Mouse (Mus musculus) C2C12 (cell line): ENCODE results near the gene Mid1ip1. TPM values are rescaled to one million over a fixed set of nuclear protein-coding genes. Genes with fewer than 3 reads are reported as not detected.

ENCODE experiments used
- H3K27me3 ChIP-seq: one replicate; pipeline ENCODE4 v1.6.1; 2011; ENCODE audit not compliant: control insufficient read depth, insufficient read depth, insufficient read length
- H3K36me3 ChIP-seq: one replicate; pipeline ENCODE4 v1.6.1; 2011; ENCODE audit not compliant: control insufficient read depth, insufficient read depth
- H3K4me3 ChIP-seq: one replicate; pipeline ENCODE4 v1.5.1; 2011; ENCODE audit warnings: mild to moderate bottlenecking, control low read depth; ENCODE audit not compliant: poor library complexity, insufficient read depth, severe bottlenecking
- H3K79me2 ChIP-seq: one replicate; pipeline ENCODE4 v1.6.1; 2011; ENCODE audit not compliant: control insufficient read depth, insufficient read depth
- H3K79me3 ChIP-seq: one replicate; pipeline ENCODE4 v1.6.1; 2011; ENCODE audit warnings: low read depth, control low read depth
- H3ac ChIP-seq: one replicate; pipeline ENCODE3; 2011; ENCODE audit warnings: low read depth; ENCODE audit not compliant: control insufficient read depth, insufficient read length
- CEBPB ChIP-seq: IDR thresholded peaks from one replicate; pipeline ENCODE4 v1.6.1; 2011; ENCODE audit warnings: low read depth, mild to moderate bottlenecking, control low read depth, moderate library complexity
- CTCF ChIP-seq: IDR thresholded peaks from one replicate; pipeline ENCODE4 v1.5.1; 2011; ENCODE audit not compliant: control insufficient read depth, insufficient read depth, insufficient read length
- FOSL1 ChIP-seq: IDR thresholded peaks from one replicate; pipeline ENCODE4 v1.8.0; 2011; ENCODE audit warnings: mild to moderate bottlenecking, low read length; ENCODE audit not compliant: poor library complexity, insufficient read depth, severe bottlenecking
- MAX ChIP-seq: IDR thresholded peaks from one replicate; pipeline ENCODE4 v1.6.1; 2011; ENCODE audit warnings: mild to moderate bottlenecking, control low read depth
- MYOD1 ChIP-seq: IDR thresholded peaks from one replicate; pipeline ENCODE4 v1.6.1; 2011; ENCODE audit warnings: low read depth; ENCODE audit not compliant: control insufficient read depth, insufficient read length
- MYOG ChIP-seq: IDR thresholded peaks from one replicate; pipeline ENCODE4 v1.6.1; 2011; ENCODE audit not compliant: control insufficient read depth, insufficient read length; ENCODE audit errors: extremely low read depth
- USF1 ChIP-seq: IDR thresholded peaks from one replicate; pipeline ENCODE4 v1.6.1; 2011; ENCODE audit warnings: low read depth, mild to moderate bottlenecking, control low read depth, moderate library complexity
- long read RNA-seq, 2 experiments: library from polyadenylated mRNA; unstranded; transcript quantifications; one replicate each; pipeline ENCODE4 v2.0.0; 2019 to 2020
- polyA plus RNA-seq: library from polyadenylated mRNA; unstranded; fragments of >200 nt; fragmentation: generic; extraction: Trizol; gene quantifications from one replicate; pipeline ENCODE4 v1.2.1, GENCODE M21; 2012; ENCODE audit warnings: missing spikeins

Mid1ip1 gene
- 87.5 TPM for polyA plus RNA-seq
- long read RNA-seq, experiment 1, transcript Mid1ip1-202 (2 exons, 2,022 nt), result minor isoform, 20 of 59 reads
- long read RNA-seq, experiment 1, transcript Mid1ip1-201 (2 exons, 2,019 nt), result major isoform, 34 of 59 reads
- long read RNA-seq, experiment 1, partial matches to known transcripts, result 0 of 59 reads
- long read RNA-seq, experiment 1, other reads (novel, unspliced or antisense), result 3 of 59 reads
- long read RNA-seq, experiment 2, transcript Mid1ip1-202 (2 exons, 2,022 nt), result minor isoform, 82 of 304 reads
- long read RNA-seq, experiment 2, transcript Mid1ip1-201 (2 exons, 2,019 nt), result major isoform, 203 of 304 reads
- long read RNA-seq, experiment 2, partial matches to known transcripts, result 0 of 304 reads
- long read RNA-seq, experiment 2, other reads (novel, unspliced or antisense), result 14 of 304 reads

DNA sequence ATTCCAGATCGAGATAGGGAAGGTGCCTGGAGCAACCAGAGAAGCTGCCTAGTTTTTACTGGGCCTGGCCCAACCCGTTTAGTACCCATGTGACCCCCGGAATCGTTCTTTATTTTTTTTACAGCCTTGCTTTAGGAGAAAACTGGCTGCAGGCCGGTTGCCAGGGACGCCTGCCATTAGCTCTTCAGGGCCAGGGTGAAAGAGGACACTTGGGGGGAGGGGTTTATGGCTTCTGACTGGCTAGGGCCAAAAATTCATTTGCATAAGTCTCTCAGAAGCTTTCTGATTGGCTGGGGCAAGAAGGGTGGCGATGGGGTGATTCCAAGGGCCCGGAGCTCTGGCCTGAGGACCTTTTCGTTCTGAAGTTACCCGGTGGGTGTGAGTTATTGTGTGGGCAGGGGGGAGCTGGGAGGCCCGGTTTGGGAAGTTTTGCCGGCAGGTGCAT lies at the start of gene Mid1ip1:
Gene Mid1ip1, plus strand, starts transcription at position 318 of the 445 bp plus-strand sequence.
- Histone ChIP-seq H3K4me3 (no peak within 1 kb of the TSS), H3K27me3 (no peaks in the 10 kb centered on the region), H3K79me2 (peaks cover 33% of the 10 kb centered on the region), H3K36me3 (no peaks in the 10 kb centered on the region), H3K79me3 (peaks cover 7% of the 10 kb centered on the region), H3ac (no peak within 1 kb of the TSS)
- TF ChIP-seq MAX (no peak), USF1 (peak; percentile 69)

DNA sequence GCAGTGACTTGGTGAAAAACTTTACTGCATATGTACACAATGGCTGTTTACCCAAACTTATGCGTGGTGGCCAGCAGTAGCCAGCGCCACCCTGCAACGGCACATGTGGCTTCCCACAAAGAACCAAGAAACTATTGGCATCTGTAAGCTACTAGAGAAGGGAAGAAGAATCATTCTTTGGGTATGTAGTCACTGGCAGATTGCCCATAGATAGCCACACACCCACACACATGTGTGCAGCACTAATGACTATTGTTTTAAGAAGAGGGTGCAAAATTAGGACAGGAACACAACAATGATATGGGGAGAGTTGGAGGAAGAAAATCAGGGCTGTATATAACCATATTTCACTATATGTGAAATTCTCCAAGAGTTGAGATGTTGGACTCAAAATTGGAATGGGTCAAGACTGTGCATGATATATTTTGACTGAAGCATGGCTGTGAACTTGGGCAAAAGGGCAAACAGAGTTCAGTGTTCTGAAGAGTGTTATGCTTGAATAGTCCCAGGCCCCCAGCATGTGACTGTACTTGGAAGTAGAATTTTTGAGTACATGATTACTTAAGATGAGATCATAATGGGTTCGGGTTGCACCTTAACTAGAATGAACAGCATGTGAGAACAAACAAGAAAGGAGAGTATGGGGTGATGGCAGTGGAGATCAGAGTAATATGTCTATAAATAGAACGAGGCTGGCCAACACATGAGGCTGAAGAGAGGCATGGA lies 20.2 kb upstream of the Mid1ip1 start:
- TF ChIP-seq FOSL1 (no peak), MYOD1 (no peak), USF1 (no peak), MAX (no peak), CTCF (no peak), CEBPB (no peak), MYOG (no peak)
- Histone ChIP-seq H3K79me2 (no peaks in the 10 kb centered on the region), H3K27me3 (no peaks in the 10 kb centered on the region), H3K36me3 (no peaks in the 10 kb centered on the region), H3ac (no peak overlapping the region), H3K4me3 (no peak overlapping the region), H3K79me3 (no peaks in the 10 kb centered on the region)

- Histone ChIP-seq H3K79me3 (no peaks in the 10 kb centered on the region), H3ac (no peak overlapping the region), H3K4me3 (no peak overlapping the region), H3K36me3 (no peaks in the 10 kb centered on the region), H3K79me2 (no peaks in the 10 kb centered on the region), H3K27me3 (no peaks in the 10 kb centered on the region)
- TF ChIP-seq MAX, result no peak
- no peak for TF ChIP-seq CEBPB
- TF ChIP-seq MYOD1, result no peak
- TF ChIP-seq USF1, result no peak
- TF ChIP-seq FOSL1, result no peak
Observed at GRCm38 (mm10) chrX:10706728-10707127, 8.1 kb upstream of the Mid1ip1 start.

- H3K79me2 ChIP-seq, result peaks cover 26% of the 10 kb centered on the region
- peaks cover 5% of the 10 kb centered on the region for H3K79me3 ChIP-seq
- H3K27me3 ChIP-seq, result no peaks in the 10 kb centered on the region
- no peak overlapping the region for H3K4me3 ChIP-seq
- TF ChIP-seq MAX, result no peak
- TF ChIP-seq MYOG, result no peak
- TF ChIP-seq CTCF, result no peak
- no peak for TF ChIP-seq USF1
- no peak for TF ChIP-seq FOSL1
- no peak for TF ChIP-seq MYOD1
- no peak for TF ChIP-seq CEBPB
- no peak overlapping the region for H3ac ChIP-seq
- no peaks in the 10 kb centered on the region for H3K36me3 ChIP-seq
Observed at GRCm38 (mm10) chrX:10713839-10714637, 775 bp upstream of the Mid1ip1 start.

DNA sequence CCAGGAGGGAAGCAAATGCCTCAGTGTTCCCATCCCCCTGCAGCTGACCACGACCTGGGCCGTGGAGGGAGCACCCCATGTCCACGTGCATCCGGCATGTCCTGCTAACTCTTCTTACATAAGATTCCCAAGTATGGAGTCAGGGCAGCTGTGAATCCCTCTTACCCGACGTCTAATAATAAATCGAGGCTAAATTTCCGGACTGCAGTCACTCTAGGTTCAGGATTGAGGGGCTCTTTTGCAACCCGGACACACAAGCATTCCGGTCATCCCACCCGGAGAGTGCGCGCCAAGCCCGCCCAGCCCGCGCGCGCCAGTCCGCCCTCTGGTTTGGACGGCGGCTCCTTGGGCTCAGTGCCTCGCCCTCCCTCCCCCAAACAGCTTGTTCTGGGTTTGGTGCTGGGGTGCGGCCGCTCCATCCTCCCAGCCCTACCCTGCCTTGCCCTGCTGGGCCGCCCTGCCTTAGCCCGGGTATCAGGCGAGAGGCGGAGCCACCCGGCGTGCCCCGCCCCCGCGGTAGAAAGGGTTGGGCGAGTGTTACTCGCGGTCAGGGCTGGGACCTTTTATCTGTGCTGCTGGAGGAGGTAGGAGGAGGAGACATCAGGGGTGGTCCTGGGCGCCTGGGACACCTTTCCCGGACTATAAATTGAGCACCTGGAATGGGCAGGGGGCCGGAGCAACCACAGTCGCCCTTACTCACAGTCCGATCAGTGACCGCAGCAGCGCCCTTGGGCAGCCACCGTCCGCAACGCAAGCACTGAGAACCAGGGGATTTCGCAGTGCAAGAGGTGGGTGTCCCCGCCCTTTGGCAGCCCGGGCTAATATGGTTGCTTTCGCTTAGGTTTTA lies 2.3 kb downstream of the Mid1ip1 start:
- no peaks in the 10 kb centered on the region for H3K36me3 ChIP-seq
- TF ChIP-seq MAX, result peak; percentile 61
- TF ChIP-seq CEBPB, result no peak
- no peak for TF ChIP-seq FOSL1

More for the DNA sequence above, 2.3 kb downstream of the Mid1ip1 start:
- peak overlapping the region; percentile 50 for H3K4me3 ChIP-seq
- H3ac ChIP-seq, result peak overlapping the region; percentile 65
- H3K79me3 ChIP-seq, result peaks cover 7% of the 10 kb centered on the region
- H3K79me2 ChIP-seq, result peaks cover 35% of the 10 kb centered on the region
- H3K27me3 ChIP-seq, result no peaks in the 10 kb centered on the region
